Mouse (Mus musculus) CH12.LX (cell line): ENCODE results near the gene Appl1. TPM values are rescaled to one million over a fixed set of nuclear protein-coding genes. Genes with fewer than 3 reads are reported as not detected.

Source experiments
- DNase-seq: peaks from one replicate; pipeline ENCODE4 v3.0.0-alpha.2; 2013; ENCODE audit errors: extremely low read depth
- H3K27ac ChIP-seq: 2 replicates; pipeline ENCODE4 v1.5.1; 2012; ENCODE audit warnings: low read depth, mild to moderate bottlenecking, control low read depth, moderate library complexity; ENCODE audit not compliant: insufficient read depth
- H3K27me3 ChIP-seq: replicated peaks from 2 replicates; pipeline ENCODE3; 2012; ENCODE audit warnings: inconsistent platforms
- H3K36me3 ChIP-seq, 2 experiments: replicated peaks in 1 of 2; 2 replicates each; pipeline versions ENCODE3 to v1.6.1; 2012; ENCODE audit warnings: inconsistent platforms in 1 of 2, low read length in 1 of 2, mild to moderate bottlenecking in 1 of 2, mixed read lengths in 1 of 2, moderate library complexity in 1 of 2; ENCODE audit not compliant: control insufficient read depth in 1 of 2, insufficient read depth in 1 of 2
- H3K4me1 ChIP-seq, 2 experiments: 2 replicates each; pipeline ENCODE4 v1.6.1; 2012; ENCODE audit warnings: inconsistent platforms in 1 of 2, moderate library complexity in 1 of 2; ENCODE audit not compliant: insufficient read depth in 2 of 2, control insufficient read depth in 1 of 2
- H3K4me2 ChIP-seq: 2 replicates; pipeline ENCODE4 v1.6.1; 2012; ENCODE audit warnings: low read depth, mild to moderate bottlenecking, control low read depth; ENCODE audit not compliant: poor library complexity, insufficient read depth, severe bottlenecking
- H3K4me3 ChIP-seq, 3 experiments: fragments of 150-350 bp in 1 of 3; sonication (generic) in 1 of 3; replicated peaks in 1 of 3; 2 replicates each; pipeline versions ENCODE3 to v1.5.1; 2011 to 2012; ENCODE audit warnings: low read depth in 2 of 3, low read length in 2 of 3, mild to moderate bottlenecking in 2 of 3, moderate library complexity in 2 of 3, control low read depth in 1 of 3, improper control_type of control experiment in 1 of 3, inconsistent platforms in 1 of 3, mixed read lengths in 1 of 3; ENCODE audit not compliant: poor library complexity in 1 of 3
- H3K79me2 ChIP-seq: replicated peaks from 2 replicates; pipeline ENCODE4 v1.6.1; 2012; ENCODE audit warnings: mild to moderate bottlenecking, moderate library complexity; ENCODE audit not compliant: control insufficient read depth, poor library complexity, insufficient read depth, severe bottlenecking; ENCODE audit errors: extremely low read depth
- H3K9ac ChIP-seq: 2 replicates; pipeline ENCODE4 v1.6.1; 2012; ENCODE audit warnings: low read depth, mild to moderate bottlenecking, control low read depth, moderate library complexity; ENCODE audit not compliant: insufficient read depth
- H3K9me3 ChIP-seq: replicated peaks from 2 replicates; pipeline ENCODE3; 2012; ENCODE audit warnings: low read length, inconsistent platforms, mixed read lengths
- BHLHE40 ChIP-seq: IDR thresholded peaks from 2 replicates; pipeline ENCODE4 v1.6.1; 2011; ENCODE audit warnings: mild to moderate bottlenecking, low read depth, low read length, improper control_type of control experiment
- CTCF ChIP-seq, 2 experiments: IDR thresholded peaks in 1 of 2; conservative IDR thresholded peaks in 1 of 2; 2 replicates each; pipeline ENCODE4 v1.5.1; 2011 to 2012; ENCODE audit warnings: low read depth in 2 of 2, low read length in 2 of 2, improper control_type of control experiment in 1 of 2, inconsistent platforms in 1 of 2, mild to moderate bottlenecking in 1 of 2, moderate library complexity in 1 of 2
- E2F4 ChIP-seq: IDR thresholded peaks from 2 replicates; pipeline ENCODE4 v1.6.1; 2011; ENCODE audit warnings: low read depth, low read length, improper control_type of control experiment; ENCODE audit not compliant: insufficient replicate concordance
- EP300 ChIP-seq: IDR thresholded peaks from 2 replicates; pipeline ENCODE4 v1.6.1; 2011; ENCODE audit warnings: low read length, improper control_type of control experiment
- ETS1 ChIP-seq: conservative IDR thresholded peaks from 2 replicates; pipeline ENCODE4 v1.6.1; 2012; ENCODE audit warnings: low read depth, mild to moderate bottlenecking, inconsistent platforms, low read length, improper control_type of control experiment, moderate library complexity
- HCFC1 ChIP-seq: IDR thresholded peaks from 2 replicates; pipeline ENCODE4 v1.6.1; 2012; ENCODE audit warnings: low read depth, mild to moderate bottlenecking, inconsistent platforms, low read length, improper control_type of control experiment
- IRF4 ChIP-seq: IDR thresholded peaks from 2 replicates; pipeline ENCODE4 v1.6.1; 2014; ENCODE audit warnings: low read depth, mild to moderate bottlenecking, inconsistent platforms, low read length, improper control_type of control experiment
- MAX ChIP-seq: IDR thresholded peaks from 2 replicates; pipeline ENCODE4 v1.6.1; 2011; ENCODE audit warnings: low read length, improper control_type of control experiment
- MEF2A ChIP-seq: IDR thresholded peaks from 2 replicates; pipeline ENCODE4 v1.6.1; 2014; ENCODE audit warnings: low read depth, mild to moderate bottlenecking, inconsistent platforms, low read length, improper control_type of control experiment, borderline replicate concordance
- NELFE ChIP-seq: IDR thresholded peaks from 2 replicates; pipeline ENCODE4 v1.6.1; 2011; ENCODE audit warnings: low read depth, low read length, improper control_type of control experiment
- POLR2A ChIP-seq: IDR thresholded peaks from 2 replicates; pipeline ENCODE4 v1.6.1; 2011; ENCODE audit warnings: low read depth, mild to moderate bottlenecking, improper control_type of control experiment, low read length
- POLR2AphosphoS2 ChIP-seq: IDR thresholded peaks from 2 replicates; pipeline ENCODE4 v1.6.1; 2011; ENCODE audit warnings: low read depth, low read length, improper control_type of control experiment
- RCOR1 ChIP-seq: conservative IDR thresholded peaks from 2 replicates; pipeline ENCODE4 v1.6.1; 2012; ENCODE audit warnings: low read depth, mild to moderate bottlenecking, inconsistent platforms, low read length, improper control_type of control experiment
- SIN3A ChIP-seq: IDR thresholded peaks from 2 replicates; pipeline ENCODE4 v1.6.1; 2012; ENCODE audit warnings: low read length, improper control_type of control experiment, inconsistent platforms
- USF1 ChIP-seq: IDR thresholded peaks from 2 replicates; pipeline ENCODE4 v1.6.1; 2014; ENCODE audit warnings: low read depth, mild to moderate bottlenecking, inconsistent platforms, low read length, improper control_type of control experiment
- USF2 ChIP-seq: conservative IDR thresholded peaks from 2 replicates; pipeline ENCODE4 v1.6.1; 2011; ENCODE audit warnings: low read depth, low read length, improper control_type of control experiment
- ZC3H11A ChIP-seq: IDR thresholded peaks from 2 replicates; pipeline ENCODE4 v1.6.1; 2012; ENCODE audit warnings: low read depth, mild to moderate bottlenecking, inconsistent platforms, low read length, improper control_type of control experiment
- ZKSCAN1 ChIP-seq: IDR thresholded peaks from 2 replicates; pipeline ENCODE4 v1.6.1; 2012; ENCODE audit warnings: low read depth, inconsistent platforms, low read length, improper control_type of control experiment, borderline replicate concordance
- ZMIZ1 ChIP-seq: IDR thresholded peaks from 2 replicates; pipeline ENCODE4 v1.6.1; 2012; ENCODE audit warnings: low read depth, mild to moderate bottlenecking, inconsistent platforms, low read length, improper control_type of control experiment
- ZNF384 ChIP-seq: IDR thresholded peaks from 2 replicates; pipeline ENCODE4 v1.6.1; 2012; ENCODE audit warnings: low read depth, low read length, improper control_type of control experiment, inconsistent platforms
- dilution Hi-C: fragments of 300-500 bp; cut with MboI; formaldehyde crosslinking; loops from 2 replicates; pipeline ENCODE4 v1.14.3; 2020; ENCODE audit warnings: low sequenced_read_pairs; ENCODE audit not compliant: extremely low pct_unique_long_range_greater_than_20kb, extremely low pct_ligation_motif_present
- in situ Hi-C: fragments of 300-500 bp; cut with MboI; formaldehyde crosslinking; loops from 3 replicates; pipeline ENCODE4 v1.14.3; 2019; ENCODE audit warnings: low sequenced_read_pairs, low pct_ligation_motif_present, low pct_unique_long_range_greater_than_20kb, mixed read lengths
- polyA plus RNA-seq: library from polyadenylated mRNA; unstranded; fragments of >175 nt; gene quantifications from 2 replicates; pipeline ENCODE4 v1.2.1, GENCODE M21; 2012; ENCODE audit warnings: low read depth; ENCODE audit not compliant: insufficient read length
- total RNA-seq, 2 experiments: library from RNA; depleted of rRNA; stranded (reverse); fragments of 300-350 nt in 1 of 2; fragments of >200 nt in 1 of 2; gene quantifications; 2 replicates each; pipeline ENCODE4 v1.2.3; 2012 to 2014

The Appl1 gene
- total and polyA plus RNA-seq, 3 experiments, result 9.0 to 11.9 (median 11.0) TPM

DNA sequence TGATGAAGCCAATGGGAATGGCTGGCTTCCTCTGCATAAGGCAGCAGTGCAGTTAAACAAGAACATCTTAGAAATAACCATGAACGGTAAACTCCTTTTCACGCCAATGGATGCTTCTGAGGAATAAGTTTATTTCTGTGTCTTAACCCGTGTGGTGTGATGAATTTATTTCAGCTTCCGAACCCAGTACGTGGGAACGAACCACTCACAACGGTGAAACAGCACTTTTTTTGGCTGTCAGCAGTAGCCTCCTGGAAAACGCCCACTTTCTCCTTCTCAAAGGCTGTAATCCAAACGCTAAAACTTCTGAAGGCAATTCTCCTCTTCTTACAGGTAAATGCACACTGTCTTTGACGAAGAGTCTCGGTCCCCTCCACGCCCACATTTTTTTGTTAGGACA lies 70.1 kb downstream of the Appl1 start:
- dilution Hi-C loops, result no loop called here
- in situ Hi-C loops, result no loop called here
- DNase-seq, result no peak

DNA sequence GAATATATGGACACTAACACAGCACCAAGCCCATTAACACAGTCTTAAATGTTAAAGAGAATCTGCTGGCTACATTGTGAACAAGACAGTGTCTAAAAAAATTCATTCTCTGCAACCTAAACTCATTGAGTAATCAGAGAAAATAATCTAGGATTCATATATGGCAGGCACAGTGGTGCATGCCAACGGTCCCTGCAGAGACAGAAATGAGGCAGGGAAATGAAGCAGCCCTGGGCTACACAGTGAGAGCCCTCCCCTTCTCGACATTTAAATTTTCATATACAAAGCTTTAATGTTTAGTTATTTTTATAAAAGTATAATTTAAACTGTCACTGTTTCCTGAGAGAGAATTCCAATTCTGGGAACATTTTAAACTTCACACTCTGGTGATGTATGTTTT lies 71.5 kb downstream of the Appl1 start:
- no peaks in the 10 kb centered on the region for H3K79me2 ChIP-seq
- H3K27ac ChIP-seq, result no peak overlapping the region
- in situ Hi-C loops (no loop called here), dilution Hi-C loops (no loop called here)
- no peaks in the 10 kb centered on the region for H3K36me3 ChIP-seq
- TF ChIP-seq IRF4 (no peak), NELFE (no peak), USF1 (no peak), E2F4 (no peak), ZMIZ1 (no peak), CTCF (conservative IDR thresholded peaks at IDR 0.05 in 1 of 2, IDR thresholded peaks at IDR 0.05 in 1 of 2; ENCODE audit: low read depth in 2 of 2, low read length in 2 of 2) (no peak), SIN3A (no peak), ETS1 (no peak)
- H3K9ac ChIP-seq, result no peak overlapping the region
- no peaks in the 10 kb centered on the region for H3K27me3 ChIP-seq
- H3K4me1 ChIP-seq, result peaks cover 0 to 9% of the 10 kb centered on the region in 2 experiments; a peak in 2 of 4 replicates
- no peak overlapping the region for H3K4me2 ChIP-seq
- H3K4me3 ChIP-seq, result no peak overlapping the region
- DNase-seq, result no peak
- no peaks in the 10 kb centered on the region for H3K9me3 ChIP-seq

More for the DNA sequence above, 70.1 kb downstream of the Appl1 start:
- no peak overlapping the region for H3K27ac ChIP-seq
- H3K4me3 ChIP-seq, result no peak overlapping the region
- no peaks in the 10 kb centered on the region for H3K36me3 ChIP-seq
- no peaks in the 10 kb centered on the region for H3K79me2 ChIP-seq
- H3K9ac ChIP-seq, result no peak overlapping the region
- TF ChIP-seq EP300, result no peak
- TF ChIP-seq BHLHE40, result no peak
- TF ChIP-seq ETS1, result no peak
- no peak for TF ChIP-seq IRF4
- TF ChIP-seq ZKSCAN1, result no peak
- TF ChIP-seq ZNF384, result no peak
- TF ChIP-seq NELFE, result no peak
- no peak for TF ChIP-seq USF2
- no peak for TF ChIP-seq USF1
- TF ChIP-seq POLR2AphosphoS2, result no peak
- TF ChIP-seq MEF2A, result no peak
- no peak for TF ChIP-seq POLR2A
- TF ChIP-seq HCFC1, result no peak
- TF ChIP-seq MAX, result no peak
- TF ChIP-seq RCOR1, result no peak
- no peak for TF ChIP-seq ZC3H11A
- TF ChIP-seq, all 38 proteins: peak for 0
- Histone ChIP-seq H3K9me3 (no peaks in the 10 kb centered on the region), H3K4me2 (no peak overlapping the region), H3K4me1 (peaks cover 0 to 9% of the 10 kb centered on the region in 2 experiments; a peak in 2 of 4 replicates), H3K27me3 (no peaks in the 10 kb centered on the region)
